Mouse (Mus musculus): ENCODE results near the gene Zfp324. TPM values are rescaled to one million over a fixed set of nuclear protein-coding genes. Genes with fewer than 3 reads are reported as not detected.
"Not testable (repeated sequence)": the region's sequence is repeated elsewhere in the genome, so short reads cannot be mapped to it uniquely, and the experiment has no call there.

The Zfp324 gene
- polyA plus RNA-seq (2014; fragmentation: Nextera tagmentation; extraction: Ambion mirVana) = 9.8 and 10.3 TPM in 2 replicates

DNA sequence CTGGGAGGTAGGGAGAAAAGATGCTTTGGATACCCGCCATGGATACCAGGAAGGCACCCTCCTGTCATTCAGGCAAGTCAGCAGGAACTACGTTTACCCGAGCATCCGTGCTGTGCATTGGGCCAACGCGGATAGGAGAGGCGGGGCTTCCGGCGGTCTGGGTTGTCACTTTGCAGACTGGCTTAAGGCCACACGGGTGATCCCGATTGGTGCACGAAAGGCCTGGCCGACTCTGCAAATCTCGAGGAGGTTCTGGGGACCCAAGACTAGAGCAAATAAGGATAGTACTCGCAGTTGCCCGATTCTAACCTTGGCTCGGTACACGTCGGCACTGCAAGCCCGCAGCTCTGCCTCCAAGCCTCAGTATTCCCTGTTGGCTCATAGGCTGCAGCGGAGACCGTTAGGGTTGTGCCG lies at the start of gene Zfp324:
TSS of gene Zfp324 (plus strand) at position 161 of the 414 bp plus-strand sequence.
- Histone ChIP-seq H3K36me3 (ENCODE audit: control insufficient read depth, insufficient read depth, low read length) (peaks cover 1% of the 10 kb centered on the region), H3K4me1 (ENCODE audit: control insufficient read depth, insufficient read depth, low read length) (peaks cover 19% of the 10 kb centered on the region), H3K4me2 (ENCODE audit: low read depth) (peak within 1 kb of the TSS; percentile 96), H3K9me3 (ENCODE audit: control insufficient read depth, low read length) (no peaks in the 10 kb centered on the region), H3K27me3 (ENCODE audit: control insufficient read depth, insufficient read depth, low read length) (no peaks in the 10 kb centered on the region), H3K27ac (ENCODE audit: low read depth, low read length) (peak within 1 kb of the TSS; percentile 69), H3K4me3 (ENCODE audit: low read depth, low read length) (peak within 1 kb of the TSS; percentile 70), H3K9ac (ENCODE audit: low read length) (peak within 1 kb of the TSS; percentile 79)
- WGBS = under 1% methylated on average over 23 of the region's 23 CpGs
- DNase-seq (ENCODE audit: low spot score) (peak; percentile 85), ATAC-seq (ENCODE audit: insufficient read depth, low FRiP score, low TSS enrichment) (peak; percentile 94)

- H3K27ac ChIP-seq (ENCODE audit: low read depth, low read length); ATAC-seq (ENCODE audit: insufficient read depth, low FRiP score, low TSS enrichment); H3K4me3 ChIP-seq (ENCODE audit: low read depth, low read length); H3K9ac ChIP-seq (ENCODE audit: low read length); DNase-seq (ENCODE audit: low spot score); H3K4me2 ChIP-seq (ENCODE audit: low read depth); H3K9me3 ChIP-seq (ENCODE audit: control insufficient read depth, low read length); H3K27me3 ChIP-seq (ENCODE audit: control insufficient read depth, insufficient read depth, low read length); H3K4me1 ChIP-seq (ENCODE audit: control insufficient read depth, insufficient read depth, low read length): not testable (repeated sequence)
- H3K36me3 ChIP-seq (ENCODE audit: control insufficient read depth, insufficient read depth, low read length) = peaks cover 12% of the 10 kb centered on the region
- 90% methylated on average over 7 of the region's 8 CpGs for WGBS
Observed at GRCm38 (mm10) chr7:12920495-12920894, 45.1 kb upstream of the Zfp324 start.

DNA sequence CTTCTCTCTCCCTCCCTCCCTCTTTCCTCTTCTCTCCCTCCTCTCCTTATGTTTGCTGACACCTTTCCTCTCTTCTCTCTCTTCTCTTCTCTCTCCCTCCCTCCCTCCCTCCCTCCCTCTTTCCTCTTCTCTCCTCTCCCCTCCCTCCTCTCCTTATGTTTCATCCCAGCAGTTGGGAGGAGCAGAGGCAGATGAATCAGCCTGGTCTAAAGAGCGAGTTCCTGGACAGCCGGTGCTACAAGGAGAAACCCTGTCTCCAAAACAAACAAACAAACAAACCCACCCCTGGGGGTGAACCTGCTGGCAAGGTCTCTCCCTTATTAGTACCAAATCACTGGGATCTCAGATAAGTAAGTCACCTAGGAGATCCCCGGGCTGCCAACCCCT lies 44.3 kb upstream of the Zfp324 start:
- Histone ChIP-seq H3K4me1 (ENCODE audit: control insufficient read depth, insufficient read depth, low read length) (peaks cover 8% of the 10 kb centered on the region), H3K27me3 (ENCODE audit: control insufficient read depth, insufficient read depth, low read length) (no peaks in the 10 kb centered on the region), H3K27ac (ENCODE audit: low read depth, low read length) (peak overlapping the region; percentile 88), H3K36me3 (ENCODE audit: control insufficient read depth, insufficient read depth, low read length) (peaks cover 20% of the 10 kb centered on the region), H3K9ac (ENCODE audit: low read length) (peak overlapping the region; percentile 77), H3K4me2 (ENCODE audit: low read depth) (peak overlapping the region; percentile 90), H3K4me3 (ENCODE audit: low read depth, low read length) (peak overlapping the region; percentile 57), H3K9me3 (ENCODE audit: control insufficient read depth, low read length) (no peaks in the 10 kb centered on the region)
- no peak for ATAC-seq (ENCODE audit: insufficient read depth, low FRiP score, low TSS enrichment)
- DNase-seq (ENCODE audit: low spot score) = no peak
- WGBS = 0% methylated on average over 3 of the region's 3 CpGs

DNA sequence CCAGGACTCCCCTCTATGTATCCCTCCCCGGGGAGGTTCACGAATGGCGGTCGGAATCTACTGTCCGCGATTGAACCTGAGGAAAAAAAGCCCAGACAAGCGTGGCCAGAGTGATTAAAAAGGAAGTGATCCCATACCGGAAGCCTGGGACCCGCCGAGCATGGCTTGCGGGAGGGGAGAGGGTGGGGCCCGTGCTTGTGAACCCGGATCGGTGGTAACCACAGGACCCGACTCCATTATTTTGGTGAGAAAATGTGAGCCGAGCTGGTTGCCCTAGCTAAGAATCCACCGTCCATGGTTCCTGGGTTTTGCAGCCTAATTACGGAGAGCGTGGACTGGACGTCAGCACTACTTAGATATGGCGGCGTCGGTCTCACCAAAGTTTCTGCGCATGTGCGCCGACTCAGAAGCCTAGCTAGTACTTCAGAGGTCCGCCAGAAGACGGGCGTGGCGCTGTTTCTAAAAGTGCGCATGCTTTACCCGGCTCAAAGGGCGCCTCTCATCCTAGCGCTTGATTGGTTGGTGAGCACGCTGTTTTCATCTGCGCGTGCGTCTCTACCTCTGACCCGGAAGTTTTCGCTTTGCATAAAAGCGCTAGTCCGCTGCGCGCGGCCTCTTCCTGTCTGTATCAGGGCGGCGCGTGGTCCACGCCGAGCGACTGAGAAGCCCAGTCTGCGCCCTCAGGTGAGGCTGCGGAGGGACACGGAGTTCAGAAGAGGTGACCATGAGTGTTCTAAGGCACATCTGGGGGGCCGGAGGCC lies 43.8 kb upstream of the Zfp324 start, which contains the start of gene Rps5:
TSS of gene Rps5 (plus strand) at position 586 of the 761 bp plus-strand sequence.
- Histone ChIP-seq H3K36me3 (ENCODE audit: control insufficient read depth, insufficient read depth, low read length) (peaks cover 21% of the 10 kb centered on the region), H3K27me3 (ENCODE audit: control insufficient read depth, insufficient read depth, low read length) (peaks cover 4% of the 10 kb centered on the region; the same call in 1 of the 2 replicates), H3K27ac (ENCODE audit: low read depth, low read length) (peak within 1 kb of the TSS; percentile 88), H3K4me1 (ENCODE audit: control insufficient read depth, insufficient read depth, low read length) (peaks cover 8% of the 10 kb centered on the region), H3K4me3 (ENCODE audit: low read depth, low read length) (peak within 1 kb of the TSS; percentile 57), H3K9me3 (ENCODE audit: control insufficient read depth, low read length) (no peaks in the 10 kb centered on the region), H3K4me2 (ENCODE audit: low read depth) (peak within 1 kb of the TSS; percentile 90), H3K9ac (ENCODE audit: low read length) (peak within 1 kb of the TSS; percentile 77)
- WGBS = under 1% methylated on average over 55 of the region's 55 CpGs
- DNase-seq (ENCODE audit: low spot score) = peak; percentile 97
- peak; percentile 99 for ATAC-seq (ENCODE audit: insufficient read depth, low FRiP score, low TSS enrichment)

DNA sequence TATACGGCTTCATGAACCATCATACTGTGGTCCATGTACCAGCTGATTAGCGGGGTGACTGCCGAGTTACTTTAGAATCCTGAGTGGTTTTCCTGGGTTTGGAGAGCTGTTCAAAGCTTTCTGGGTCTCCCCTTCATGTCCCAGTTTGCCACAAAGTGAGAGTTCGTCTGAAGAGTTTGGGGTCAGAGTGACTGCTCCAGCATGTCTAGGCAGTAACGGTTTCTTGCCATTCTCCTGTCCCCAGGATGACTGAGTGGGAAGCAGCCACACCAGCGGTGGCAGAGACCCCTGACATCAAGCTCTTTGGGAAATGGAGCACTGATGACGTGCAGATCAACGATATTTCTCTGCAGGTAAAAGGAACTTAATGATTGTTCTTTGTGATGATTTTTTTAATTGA lies 42.9 kb upstream of the Zfp324 start:
- Histone ChIP-seq H3K27ac (ENCODE audit: low read depth, low read length) (no peak overlapping the region), H3K9me3 (ENCODE audit: control insufficient read depth, low read length) (no peaks in the 10 kb centered on the region)
- 4% methylated on average over 8 of the region's 8 CpGs for WGBS

GRCm38 (mm10) chr7:12926316-12926715 lies 39.3 kb upstream of the Zfp324 start:
- no peak overlapping the region for H3K4me2 ChIP-seq (ENCODE audit: low read depth)
- no peak overlapping the region for H3K4me3 ChIP-seq (ENCODE audit: low read depth, low read length)
- H3K9me3 ChIP-seq (ENCODE audit: control insufficient read depth, low read length) = no peaks in the 10 kb centered on the region
- ATAC-seq (ENCODE audit: insufficient read depth, low FRiP score, low TSS enrichment) (no peak), DNase-seq (ENCODE audit: low spot score) (no peak)
- H3K36me3 ChIP-seq (ENCODE audit: control insufficient read depth, insufficient read depth, low read length) = peaks cover 24% of the 10 kb centered on the region
- H3K27ac ChIP-seq (ENCODE audit: low read depth, low read length) = no peak overlapping the region
- WGBS = 87% methylated on average over 7 of the region's 7 CpGs
- peaks cover 21% of the 10 kb centered on the region for H3K27me3 ChIP-seq (ENCODE audit: control insufficient read depth, insufficient read depth, low read length)
- H3K4me1 ChIP-seq (ENCODE audit: control insufficient read depth, insufficient read depth, low read length) = peaks cover 8% of the 10 kb centered on the region
- no peak overlapping the region for H3K9ac ChIP-seq (ENCODE audit: low read length)

More for the DNA sequence above, 42.9 kb upstream of the Zfp324 start:
- Histone ChIP-seq H3K27me3 (ENCODE audit: control insufficient read depth, insufficient read depth, low read length) (peaks cover 11% of the 10 kb centered on the region), H3K4me1 (ENCODE audit: control insufficient read depth, insufficient read depth, low read length) (peaks cover 8% of the 10 kb centered on the region), H3K36me3 (ENCODE audit: control insufficient read depth, insufficient read depth, low read length) (peaks cover 24% of the 10 kb centered on the region), H3K4me3 (ENCODE audit: low read depth, low read length) (peak overlapping the region; percentile 57), H3K9ac (ENCODE audit: low read length) (peak overlapping the region; percentile 56), H3K4me2 (ENCODE audit: low read depth) (peak overlapping the region; percentile 78)
- DNase-seq (ENCODE audit: low spot score) (no peak), ATAC-seq (ENCODE audit: insufficient read depth, low FRiP score, low TSS enrichment) (no peak)

GRCm38 (mm10) chr7:12927191-12927680 lies 38.4 kb upstream of the Zfp324 start, which contains the start of gene Rnf225:
Rnf225 (plus strand) TSS chr7:12927416.
- Histone ChIP-seq H3K4me1 (ENCODE audit: control insufficient read depth, insufficient read depth, low read length) (peaks cover 8% of the 10 kb centered on the region), H3K27me3 (ENCODE audit: control insufficient read depth, insufficient read depth, low read length) (peaks cover 21% of the 10 kb centered on the region), H3K4me3 (ENCODE audit: low read depth, low read length) (peak within 1 kb of the TSS; percentile 18; the same call in 1 of the 2 replicates), H3K36me3 (ENCODE audit: control insufficient read depth, insufficient read depth, low read length) (peaks cover 24% of the 10 kb centered on the region), H3K9me3 (ENCODE audit: control insufficient read depth, low read length) (no peaks in the 10 kb centered on the region), H3K27ac (ENCODE audit: low read depth, low read length) (no peak within 1 kb of the TSS), H3K4me2 (ENCODE audit: low read depth) (peak within 1 kb of the TSS; percentile 43), H3K9ac (ENCODE audit: low read length) (peak within 1 kb of the TSS; percentile 22; the same call in 1 of the 2 replicates)
- DNase-seq (ENCODE audit: low spot score) (peak; percentile 36), ATAC-seq (ENCODE audit: insufficient read depth, low FRiP score, low TSS enrichment) (no peak)
- 26% methylated on average over 8 of the region's 8 CpGs for WGBS

DNA sequence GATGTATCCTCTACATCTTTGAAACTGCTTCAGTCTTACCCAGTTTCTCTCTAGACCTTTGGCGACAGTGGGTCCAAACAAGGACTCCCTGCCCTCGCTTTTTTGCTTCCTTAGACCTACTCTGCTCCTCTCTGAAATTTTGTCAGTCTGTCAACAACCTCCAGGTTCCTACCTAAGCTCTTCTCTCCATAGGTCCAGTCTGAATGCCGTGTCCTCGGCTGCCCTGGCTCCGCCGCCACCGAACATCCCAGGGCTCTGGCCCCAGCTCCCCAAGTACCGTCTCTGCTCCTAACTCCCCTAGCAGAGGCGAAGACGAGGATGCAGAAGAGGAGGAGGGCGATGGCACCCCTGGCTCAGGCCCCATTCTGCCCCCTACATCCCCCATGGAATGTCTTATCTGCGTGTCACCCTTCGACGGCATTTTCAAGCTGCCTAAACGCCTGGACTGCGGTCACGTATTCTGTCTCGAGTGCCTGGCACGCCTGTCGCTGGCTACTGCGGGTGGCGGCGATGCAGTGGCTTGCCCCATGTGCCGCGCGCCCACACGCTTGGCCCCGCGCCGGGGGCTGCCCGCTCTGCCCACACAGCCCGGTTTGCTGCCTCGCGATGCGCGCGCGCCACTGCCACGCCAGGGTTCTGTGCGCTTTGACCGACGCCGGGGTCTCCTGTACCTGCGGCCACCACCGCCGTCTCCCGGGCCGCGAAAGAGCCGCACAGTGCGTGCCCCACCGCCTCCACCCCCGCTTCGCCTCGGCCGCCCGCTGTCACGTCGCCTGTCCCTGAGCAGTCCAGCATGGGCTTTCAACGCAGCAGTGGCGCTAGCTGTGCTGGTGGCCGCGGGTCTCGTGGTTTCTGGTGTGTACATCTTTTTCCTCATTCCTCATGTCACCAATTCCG lies 37.7 kb upstream of the Zfp324 start:
- ATAC-seq (ENCODE audit: insufficient read depth, low FRiP score, low TSS enrichment) (peak; percentile 38; the same call in 1 of the 2 replicates), DNase-seq (ENCODE audit: low spot score) (peak; percentile 28)
- H3K36me3 ChIP-seq (ENCODE audit: control insufficient read depth, insufficient read depth, low read length) = peaks cover 24% of the 10 kb centered on the region
- peak overlapping the region; percentile 43 for H3K4me2 ChIP-seq (ENCODE audit: low read depth)
- H3K4me1 ChIP-seq (ENCODE audit: control insufficient read depth, insufficient read depth, low read length) = peaks cover 6% of the 10 kb centered on the region
- H3K27me3 ChIP-seq (ENCODE audit: control insufficient read depth, insufficient read depth, low read length) = peaks cover 21% of the 10 kb centered on the region
- H3K27ac ChIP-seq (ENCODE audit: low read depth, low read length) = no peak overlapping the region
- peak overlapping the region; percentile 18; the same call in 1 of the 2 replicates for H3K4me3 ChIP-seq (ENCODE audit: low read depth, low read length)
- 3% methylated on average over 65 of the region's 65 CpGs for WGBS
- no peaks in the 10 kb centered on the region for H3K9me3 ChIP-seq (ENCODE audit: control insufficient read depth, low read length)
- peak overlapping the region; percentile 22; the same call in 1 of the 2 replicates for H3K9ac ChIP-seq (ENCODE audit: low read length)
